Comparison of ENCODE assay signal across 8 mouse cellular contexts in the genomic region with DNA sequence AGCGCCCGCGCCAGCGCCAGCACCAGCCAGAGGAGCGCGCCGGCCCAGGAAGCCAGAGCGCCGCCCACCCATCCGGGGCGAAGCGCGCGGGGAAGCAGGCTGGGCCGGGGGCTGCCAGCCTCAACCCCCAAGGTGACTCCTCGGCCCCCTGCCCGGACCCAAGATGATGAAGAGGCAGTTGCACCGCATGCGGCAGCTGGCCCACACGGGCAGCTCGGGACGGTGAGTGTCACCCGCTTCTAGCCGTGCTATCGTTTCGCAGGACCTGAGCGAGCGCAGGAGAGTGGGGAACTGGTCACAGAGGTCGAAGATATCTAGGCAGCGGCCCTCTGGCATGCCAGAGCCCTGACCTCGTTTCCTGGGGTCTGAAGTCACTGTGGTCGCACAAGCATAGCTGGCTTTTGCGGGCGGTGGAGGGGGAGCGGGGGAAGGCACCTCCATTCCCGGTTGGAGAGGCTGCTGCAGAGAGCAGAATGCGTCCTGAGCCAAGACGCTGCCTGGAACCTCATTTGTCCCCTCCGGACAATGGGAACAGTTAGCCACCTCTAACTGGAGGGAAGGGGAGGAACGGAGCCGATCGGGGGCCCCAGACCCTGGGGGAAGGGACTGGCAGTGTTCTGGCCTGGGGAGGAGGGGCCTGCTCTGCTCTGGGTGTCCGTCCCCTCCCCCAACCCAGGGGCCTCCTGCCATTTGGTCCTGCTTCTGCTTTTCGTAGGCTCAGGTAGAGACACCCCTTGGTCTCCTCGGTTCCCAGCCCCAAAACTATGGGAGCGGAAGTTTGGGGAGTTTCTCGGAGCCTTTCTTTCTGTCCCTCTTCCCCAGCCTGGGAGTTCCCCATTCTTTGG. TPM values are rescaled to one million over a fixed set of nuclear protein-coding genes. Genes with fewer than 3 reads are reported as not detected.
A peak's percentile ranks its signal among the peaks of the same experiment; 100 is the strongest.
DNase-seq lines count a peak whose midpoint lies in the region; ATAC-seq and TF ChIP-seq lines count a peak whose summit lies in the region.

A gene (plus strand): TSS at position 29 of the 845 bp plus-strand sequence.

- H3K27me3 ChIP-seq in intestine, embryonic 16.5 days (replicated peaks; ENCODE audit: control insufficient read depth, insufficient read depth, low read length) = no peaks in the 10 kb centered on the region
- no peaks in the 10 kb centered on the region for H3K27me3 ChIP-seq in liver, embryonic 11.5 days (replicated peaks; ENCODE audit: control insufficient read depth, insufficient read depth, low read length)
- H3K27me3 ChIP-seq in testis, adult 2 months (ENCODE audit: control insufficient read depth, insufficient read depth, low read length) = no peaks in the 10 kb centered on the region

- H3K9me3 ChIP-seq in intestine, embryonic 16.5 days (ENCODE audit: control insufficient read depth, low read length) = no peaks in the 10 kb centered on the region
- H3K9me3 ChIP-seq in liver, embryonic 11.5 days (ENCODE audit: control insufficient read depth, low read length) = no peaks in the 10 kb centered on the region

- peaks cover 2% of the 10 kb centered on the region; the same call in 1 of the 2 replicates for H3K36me3 ChIP-seq in intestine, embryonic 16.5 days (ENCODE audit: control insufficient read depth, insufficient read depth, low read length)
- peaks cover 16% of the 10 kb centered on the region for H3K36me3 ChIP-seq in liver, embryonic 11.5 days (ENCODE audit: control insufficient read depth, insufficient read depth, low read length)
- H3K36me3 ChIP-seq in testis, adult 2 months (ENCODE audit: control insufficient read depth, insufficient read depth, low read length) = no peaks in the 10 kb centered on the region

- WGBS in intestine, embryonic 16.5 days = 2% methylated on average over 47 of the region's 47 CpGs
- WGBS in liver, embryonic 11.5 days = under 1% methylated on average over 47 of the region's 47 CpGs

- DNase-seq in layer of hippocampus, adult 2 months (ENCODE audit: low spot score in 2 of 2) = peak in 1 of 2 experiments; percentile 57
- DNase-seq in layer of hippocampus, adult 11-12 months (ENCODE audit: low spot score) = no peak
- DNase-seq in cerebellum, postnatal 25 days = peak; percentile 64 to 68
- DNase-seq in gastrocnemius, postnatal 4 days (ENCODE audit: low spot score in 2 of 2) = peak; percentile 65 to 77
- peak; percentile 87 for DNase-seq in liver, embryonic 11.5 days (ENCODE audit: low spot score)

- H3K4me3 ChIP-seq in layer of hippocampus, adult 2 months = peak within 1 kb of the TSS; percentile 87
- H3K4me3 ChIP-seq in intestine, embryonic 16.5 days (ENCODE audit: low read length) = peak within 1 kb of the TSS; percentile 84
- H3K4me3 ChIP-seq in liver, embryonic 11.5 days (ENCODE audit: low read depth, low read length) = peak within 1 kb of the TSS; percentile 65
- H3K4me3 ChIP-seq in testis, adult 2 months (ENCODE audit: control insufficient read depth, low read depth, low read length) = peak within 1 kb of the TSS; percentile 64

- TF ChIP-seq POLR2A in testis, adult 2 months (IDR thresholded peaks at IDR 0.05; ENCODE audit: control insufficient read depth, low read depth, low read length) = no peak

- H3K9ac ChIP-seq in intestine, embryonic 16.5 days (ENCODE audit: low read depth, low read length) = peak within 1 kb of the TSS; percentile 85
- H3K9ac ChIP-seq in liver, embryonic 11.5 days (ENCODE audit: low read depth, low read length) = peak within 1 kb of the TSS; percentile 83

- H3K27ac ChIP-seq in layer of hippocampus, adult 2 months = peak within 1 kb of the TSS; percentile 93
- peak within 1 kb of the TSS; percentile 79 for H3K27ac ChIP-seq in intestine, embryonic 16.5 days (ENCODE audit: low read length)
- H3K27ac ChIP-seq in liver, embryonic 11.5 days (ENCODE audit: low read depth, low read length) = peak within 1 kb of the TSS; percentile 94
- peak within 1 kb of the TSS; percentile 26; the same call in 1 of the 2 replicates for H3K27ac ChIP-seq in testis, adult 2 months (ENCODE audit: control insufficient read depth, insufficient read depth, low read depth, low read length)

- H3K4me2 ChIP-seq in intestine, embryonic 16.5 days (ENCODE audit: low read depth, low read length) = peak within 1 kb of the TSS; percentile 73
- H3K4me2 ChIP-seq in liver, embryonic 11.5 days = peak within 1 kb of the TSS; percentile 96

- peaks cover 51% of the 10 kb centered on the region for H3K4me1 ChIP-seq in intestine, embryonic 16.5 days (ENCODE audit: control insufficient read depth, insufficient read depth, low read length)
- peaks cover 56% of the 10 kb centered on the region for H3K4me1 ChIP-seq in liver, embryonic 11.5 days (replicated peaks; ENCODE audit: control insufficient read depth, insufficient read depth, low read length)
- peaks cover 9% of the 10 kb centered on the region for H3K4me1 ChIP-seq in testis, adult 2 months (ENCODE audit: control insufficient read depth, insufficient read depth, low read length)

- no peak for TF ChIP-seq CTCF in layer of hippocampus, adult 2 months (conservative IDR thresholded peaks at IDR 0.05)
- no peak for TF ChIP-seq CTCF in testis, adult 2 months (IDR thresholded peaks at IDR 0.05; ENCODE audit: control insufficient read depth, insufficient read depth, insufficient replicate concordance, low read depth, low read length)

- ATAC-seq in intestine, embryonic 16.5 days = peak; percentile 57
- ATAC-seq in liver, embryonic 11.5 days (replicated peaks; ENCODE audit: low FRiP score) = peak; percentile 67
- ATAC-seq in monocyte, adult 5-6 weeks (replicated peaks; ENCODE audit: insufficient number of reproducible peaks, low FRiP score, low TSS enrichment, poor library complexity, severe bottlenecking) = no peak

RNA-seq across cellular contexts. Expression of the gene that starts here (rescaled TPM):
- 10 to 100 TPM; 27.7 to 41.8 TPM for total RNA-seq in layer of hippocampus, adult 2 months (2021)
- total RNA-seq in gastrocnemius, postnatal 4 days (2021) = 10 to 100 TPM; 14.6 to 16.4 TPM
- polyA plus RNA-seq in intestine, embryonic 16.5 days (2015; fragmentation: Nextera tagmentation; extraction: Ambion mirVana) = 21.5 and 23.3 TPM in 2 replicates
- 69.4 and 70.3 TPM in 2 replicates for polyA plus RNA-seq in liver, embryonic 11.5 days (2014; fragmentation: Nextera tagmentation; extraction: Ambion mirVana)
- total RNA-seq in monocyte, adult 5-6 weeks (2017) = 18.5 to 41.3 TPM (median 19.2 TPM) in 3 replicates
- 3.3 and 3.5 TPM in 2 replicates for polyA plus RNA-seq in testis, adult 2 months (2012; rRNA removed)

Comparison
In these comparisons a context has a peak if more than half of its experiments do, and no peak if none do; other contexts are left out.
1. H3K27ac ChIP-seq: peak in every context shown above with its lines; median percentile 94 in liver, embryonic 11.5 days; 93 in layer of hippocampus, adult 2 months; 79 in intestine, embryonic 16.5 days; 26 in testis, adult 2 months.